Mouse (Mus musculus) left cerebral cortex, adult 2 months (tissue): ENCODE measurements around the gene Rprd1b. TPM values are rescaled to one million over a fixed set of nuclear protein-coding genes. Genes with fewer than 3 reads are reported as not detected.

Experiments used
- DNase-seq, 2 experiments: peaks; one replicate each; pipeline ENCODE4 v3.0.0; 2021 to 2022; ENCODE audit warnings: low spot score in 2 of 2, mixed read lengths in 1 of 2; ENCODE audit errors: extremely low spot score in 1 of 2
- H3K27ac ChIP-seq: fragments of 200-600 bp; 2 replicates; pipeline ENCODE4 v1.8.1; 2022
- H3K4me3 ChIP-seq: fragments of 200-600 bp; 2 replicates; pipeline ENCODE4 v1.8.1; 2022
- CTCF ChIP-seq: fragments of 200-600 bp; IDR thresholded peaks from 2 replicates; pipeline ENCODE4 v1.8.1; 2022; ENCODE audit warnings: antibody characterized with exemption, mild to moderate bottlenecking, moderate library complexity
- intact Hi-C: fragments of 180-260 bp; cut with DNase I; formaldehyde crosslinking; loops from one replicate; pipeline ENCODE4 v1.15.1; 2025
- total RNA-seq, 2 experiments: library from RNA; stranded (reverse); gene quantifications; 2 replicates each; pipeline ENCODE4 v1.2.3; 2021

The Rprd1b gene
- total RNA-seq, 2 experiments from 2014 or later, result 58.3 to 61.4 TPM

DNA sequence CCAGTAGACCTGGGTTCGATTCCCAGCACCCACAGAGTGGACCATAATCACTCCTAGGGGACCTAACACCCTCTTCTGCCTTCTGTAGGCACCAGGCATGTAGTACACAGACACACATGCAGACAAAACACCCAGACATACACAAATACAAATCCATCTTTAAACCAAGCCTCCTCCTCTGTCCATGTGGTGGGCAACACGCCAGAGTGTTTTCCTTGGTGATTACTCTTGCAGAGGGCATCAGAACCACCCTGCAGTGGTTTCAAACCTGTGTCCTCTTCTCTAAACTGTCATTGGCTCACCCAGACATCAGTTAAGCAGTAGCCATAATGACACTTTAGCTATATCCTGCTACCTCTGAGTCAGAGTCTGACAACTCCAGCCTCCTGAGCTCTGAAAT is 142.1 kb downstream of the Rprd1b start:
- Histone ChIP-seq H3K4me3 (no peak overlapping the region), H3K27ac (no peak overlapping the region)
- no peak for TF ChIP-seq CTCF
- intact Hi-C loops, result no loop called here
- no peak for DNase-seq

DNA sequence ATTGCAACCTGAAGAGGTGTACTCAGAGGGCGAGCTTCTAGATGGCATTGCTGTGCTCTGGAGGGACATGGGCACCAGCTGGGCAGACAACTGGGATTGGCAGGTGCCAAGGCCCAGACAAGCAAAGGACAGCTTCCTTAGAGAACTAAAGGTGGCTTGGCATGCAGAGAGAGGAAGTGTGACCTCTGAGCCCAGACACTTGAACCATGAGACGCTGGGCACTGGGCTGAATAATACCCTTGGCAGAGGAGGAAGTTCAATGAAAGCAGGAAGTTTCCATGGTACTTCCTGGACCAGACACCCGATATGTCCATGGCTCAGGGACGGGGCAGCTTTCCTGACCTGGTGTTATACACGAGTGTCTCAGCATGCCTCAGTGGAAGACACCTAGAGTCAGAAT is 146.1 kb downstream of the Rprd1b start:
- intact Hi-C loops, result no loop called here
- H3K4me3 ChIP-seq, result no peak overlapping the region
- no peak for DNase-seq
- no peak overlapping the region for H3K27ac ChIP-seq
- no peak for TF ChIP-seq CTCF

DNA sequence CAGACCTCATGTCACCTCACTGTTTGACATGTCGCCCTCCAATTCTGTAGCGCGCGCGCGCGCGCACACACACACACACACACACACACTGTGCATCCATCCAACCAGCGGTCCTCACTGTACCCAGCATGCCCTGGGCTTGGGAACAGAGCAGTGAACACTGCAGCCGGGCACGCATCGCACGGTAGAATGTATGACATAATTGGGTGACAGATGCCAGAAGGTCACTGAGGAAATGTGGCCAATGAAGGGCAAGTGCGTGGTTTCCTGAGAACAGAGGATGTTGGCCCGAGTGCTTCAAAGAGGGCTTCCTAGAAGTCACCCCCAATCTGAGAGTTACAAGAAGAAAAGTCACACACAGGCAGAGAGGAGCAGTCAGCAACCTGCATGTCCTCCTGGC is 146.7 kb downstream of the Rprd1b start:
- Histone ChIP-seq H3K4me3 (no peak overlapping the region), H3K27ac (no peak overlapping the region)
- no peak for DNase-seq
- intact Hi-C loops, result no loop called here
- no peak for TF ChIP-seq CTCF

DNA sequence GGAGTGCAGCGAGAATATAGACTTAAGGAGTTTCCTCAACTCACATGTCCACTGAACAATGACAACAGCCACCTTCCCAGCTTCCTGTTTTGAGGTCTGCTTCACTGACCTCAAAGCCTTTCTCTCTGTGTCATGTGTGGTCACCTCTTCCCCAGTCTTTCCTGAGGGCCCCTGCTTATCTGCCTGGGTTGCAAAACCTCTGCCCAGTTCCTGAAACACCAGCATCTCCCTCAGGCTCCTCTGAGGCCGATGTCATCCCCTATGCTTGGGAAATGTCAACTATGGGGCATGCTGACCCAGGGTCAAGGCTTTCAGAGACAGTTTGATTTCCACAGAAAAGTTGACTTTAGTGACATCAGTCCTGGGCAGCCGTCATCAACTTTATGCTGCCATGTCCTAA is 147.1 kb downstream of the Rprd1b start:
- no peak overlapping the region for H3K27ac ChIP-seq
- H3K4me3 ChIP-seq, result no peak overlapping the region
- no peak for TF ChIP-seq CTCF
- intact Hi-C loops, result no loop called here
- no peak for DNase-seq

DNA sequence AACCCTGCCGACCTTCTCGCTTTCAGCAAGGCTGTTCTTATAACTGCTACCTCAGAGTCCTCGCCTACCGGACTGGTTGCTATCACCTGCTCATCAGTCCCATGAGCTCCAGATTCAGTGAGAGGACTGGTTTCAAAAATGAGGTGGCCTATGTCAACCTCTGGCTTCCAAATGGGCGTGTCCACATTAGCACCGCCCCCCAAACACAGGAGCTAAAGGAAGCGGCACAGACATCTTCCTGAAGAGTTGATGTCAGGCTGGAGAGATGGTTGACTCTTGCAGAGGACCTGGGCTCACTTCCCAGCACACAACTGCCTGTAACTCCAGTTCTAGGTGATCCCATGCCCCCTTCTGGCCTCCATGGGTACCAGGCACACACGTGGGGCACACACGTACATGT is 148.5 kb downstream of the Rprd1b start:
- no peak for DNase-seq
- no peak for TF ChIP-seq CTCF
- intact Hi-C loops, result no loop called here
- H3K4me3 ChIP-seq, result no peak overlapping the region
- no peak overlapping the region for H3K27ac ChIP-seq

DNA sequence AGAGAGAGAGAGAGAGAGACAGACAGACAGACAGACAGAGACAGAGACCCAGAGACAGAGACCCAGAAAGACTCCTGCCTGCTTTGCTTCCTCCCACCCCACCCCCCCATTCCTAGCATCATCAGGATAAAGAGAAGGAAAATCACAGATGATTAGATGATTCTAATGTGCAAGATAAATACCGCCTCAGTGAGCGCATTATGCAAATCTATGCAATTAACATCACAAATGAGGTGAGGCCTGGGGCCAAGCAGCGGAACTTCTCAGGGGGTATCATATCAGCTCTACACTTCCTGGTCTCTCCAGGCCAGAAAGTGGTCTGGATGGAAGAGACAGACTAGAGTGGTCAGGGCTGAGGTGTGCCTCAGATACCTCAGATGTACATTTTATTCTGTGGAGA is 149.3 kb downstream of the Rprd1b start:
- Histone ChIP-seq H3K27ac (no peak overlapping the region), H3K4me3 (no peak overlapping the region)
- no peak for TF ChIP-seq CTCF
- intact Hi-C loops, result no loop called here
- DNase-seq, result no peak

DNA sequence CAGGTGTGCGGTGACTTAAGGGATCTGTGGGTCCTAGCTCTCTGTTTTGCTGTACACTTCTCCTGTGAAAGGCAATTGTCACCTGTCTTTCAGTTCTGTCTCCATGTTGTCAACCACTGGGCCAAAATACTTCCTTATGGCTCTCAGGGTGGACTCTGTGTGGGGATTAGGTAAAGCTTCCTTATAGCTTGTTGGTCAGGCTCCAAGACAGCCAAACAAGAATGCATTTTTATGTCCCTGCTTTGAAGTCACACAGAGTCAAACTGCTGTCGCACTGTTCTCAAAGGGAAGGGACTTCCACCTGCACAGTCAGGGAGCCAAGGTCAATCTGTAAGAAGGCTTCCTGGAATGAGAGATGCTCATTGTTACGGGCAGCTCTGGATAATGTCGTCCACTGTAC is 149.8 kb downstream of the Rprd1b start:
- H3K4me3 ChIP-seq, result no peak overlapping the region
- no peak overlapping the region for H3K27ac ChIP-seq
- intact Hi-C loops, result no loop called here
- TF ChIP-seq CTCF, result no peak
- DNase-seq, result no peak

DNA sequence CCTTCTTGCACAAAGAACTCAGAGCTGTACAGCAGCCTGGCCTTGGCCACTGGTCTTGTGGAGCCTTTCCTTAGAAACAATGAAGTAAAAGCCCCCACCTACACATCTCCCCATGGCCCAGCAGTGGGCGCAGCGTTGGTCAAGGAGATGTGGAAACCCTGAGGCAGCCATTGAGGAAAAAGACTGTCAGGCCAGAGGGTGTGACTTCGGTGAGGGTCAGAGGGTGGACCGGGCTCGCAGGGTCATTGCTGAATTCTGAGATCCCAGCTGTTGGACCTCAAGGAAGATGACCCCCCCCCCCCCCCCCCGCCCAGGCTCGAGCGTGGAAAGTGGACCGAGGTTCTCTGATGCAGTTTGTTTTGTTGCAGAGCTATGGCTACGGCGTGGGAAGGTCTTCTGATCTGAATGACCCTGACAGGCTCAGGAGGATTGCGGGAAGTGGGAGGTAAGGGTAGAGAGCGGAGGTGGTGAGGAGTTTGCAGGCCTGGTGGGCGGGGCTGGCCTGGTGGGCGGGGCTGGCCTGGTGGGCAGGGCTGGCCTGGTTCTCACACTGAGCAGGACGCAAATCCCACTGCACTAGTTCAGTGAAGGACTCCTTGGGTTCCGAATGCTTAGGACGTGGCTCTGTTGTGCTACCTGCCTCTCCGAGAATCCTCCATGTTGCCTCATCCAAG is 150.5 kb downstream of the Rprd1b start:
- no peak overlapping the region for H3K27ac ChIP-seq
- DNase-seq, result no peak
- intact Hi-C loops, result no loop called here
- no peak for TF ChIP-seq CTCF
- H3K4me3 ChIP-seq, result 0 out of 2 replicates have a peak overlapping the region, but pooled peaks have one; percentile 16

DNA sequence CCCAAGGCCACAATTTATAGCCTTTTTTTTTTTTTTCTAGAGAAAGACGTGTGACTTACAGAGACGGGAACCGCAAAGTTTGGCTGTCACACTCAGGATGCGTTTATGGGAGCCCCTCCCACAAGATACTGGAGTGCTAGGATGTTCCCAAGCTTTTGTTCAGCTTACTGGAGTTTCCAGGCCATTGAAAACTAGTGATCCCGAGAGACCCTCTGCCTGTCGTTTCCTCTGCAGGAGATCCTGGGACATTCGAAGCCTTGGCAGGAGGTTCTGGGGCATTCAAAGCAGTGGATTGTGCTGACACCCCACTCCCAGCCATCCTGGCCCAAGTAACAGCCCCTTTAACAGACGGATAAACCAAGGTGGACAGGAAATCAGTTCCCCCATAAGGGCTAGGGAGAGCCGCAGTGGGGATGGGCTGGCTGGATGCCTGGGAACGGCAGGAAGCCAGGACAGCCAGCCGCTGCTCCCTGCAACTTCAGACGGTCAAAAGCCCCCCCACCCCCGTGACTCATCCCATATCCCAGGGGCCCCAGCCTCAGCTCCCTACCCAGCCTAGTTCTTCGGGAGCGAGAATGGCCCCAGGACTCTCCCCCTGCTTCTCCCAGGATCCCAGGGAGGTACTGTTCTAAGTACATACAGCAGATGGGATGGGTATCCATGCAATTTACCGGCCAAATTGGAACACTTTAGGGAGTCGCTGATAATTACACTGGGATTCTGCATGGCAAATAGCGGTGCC is 151.2 kb downstream of the Rprd1b start:
- intact Hi-C loops, result no loop called here
- TF ChIP-seq CTCF, result no peak
- no peak for DNase-seq
- Histone ChIP-seq H3K27ac (no peak overlapping the region), H3K4me3 (0 out of 2 replicates have a peak overlapping the region, but pooled peaks have one; percentile 16)

DNA sequence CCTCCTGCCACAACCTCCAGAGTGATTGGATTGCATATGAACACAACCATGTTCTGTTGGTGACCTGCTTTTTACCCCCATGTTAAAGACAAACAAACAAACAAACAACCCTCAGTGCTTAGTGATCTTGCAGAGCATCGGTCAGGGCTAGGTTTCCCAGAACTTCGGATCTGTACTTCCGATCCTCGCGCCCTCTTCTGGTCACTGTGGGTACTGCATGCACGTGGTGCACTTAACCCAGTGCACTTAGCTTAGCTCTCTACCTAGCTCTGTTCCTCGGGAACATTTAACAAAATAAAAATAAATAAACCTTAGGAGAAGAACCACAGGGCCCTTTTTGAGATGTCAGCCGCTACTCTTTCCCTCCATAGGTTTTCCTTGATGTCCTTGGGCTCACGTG is 152.5 kb downstream of the Rprd1b start:
- Histone ChIP-seq H3K27ac (no peak overlapping the region), H3K4me3 (no peak overlapping the region)
- DNase-seq, result no peak
- peak; percentile 65 for TF ChIP-seq CTCF
- intact Hi-C loops, result no loop called here

Other genes starting within 250 kb of the Rprd1b start
- 100 to 1,000 TPM; 159 to 170 TPM for gene Vstm2l, start 113.8 kb upstream of the Rprd1b start, total RNA-seq
- gene Tti1, start 64 bp upstream of the Rprd1b start, total RNA-seq, result 10 to 100 TPM; 20.6 to 22.7 TPM
- gene Tgm2, start 117.9 kb downstream of the Rprd1b start, total RNA-seq, result 10 to 100 TPM; 12.9 to 14.6 TPM
- 1 to 10 TPM; 3.5 to 3.7 TPM for gene D630003M21Rik, start 200.7 kb downstream of the Rprd1b start, total RNA-seq
- gene Bpi, start 229.6 kb downstream of the Rprd1b start, total RNA-seq, result not detected